Mouse (Mus musculus): Measurements from ENCODE around the gene Ccdc84.
"Not testable (repeated sequence)": the region's sequence is repeated elsewhere in the genome, so short reads cannot be mapped to it uniquely, and the experiment has no call there.

DNA sequence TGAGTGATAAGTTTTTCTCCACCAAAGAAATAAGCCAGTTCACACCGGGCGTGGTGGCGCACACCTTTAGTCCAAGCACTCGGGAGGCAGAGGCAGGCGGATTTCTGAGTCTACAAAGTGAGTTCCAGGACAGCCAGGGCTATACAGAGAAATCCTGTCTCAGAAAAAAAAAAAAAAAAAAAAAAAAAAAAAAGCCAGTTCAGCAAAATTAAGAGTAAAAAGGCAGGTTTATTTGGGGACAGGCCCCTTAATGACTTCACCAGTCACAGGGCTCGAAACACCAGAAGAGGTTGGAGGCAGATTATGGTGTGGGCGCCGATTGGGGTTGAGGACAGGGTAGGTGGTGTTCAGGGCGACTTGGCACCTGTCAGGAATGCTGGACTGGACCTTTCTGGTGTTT is 1.4 kb upstream of the Ccdc84 start:
- TF ChIP-seq CTCF (IDR thresholded peaks at IDR 0.05; ENCODE audit: borderline replicate concordance, control insufficient read depth, extremely low read depth, insufficient read depth, low read length, poor library complexity); POLR2A (IDR thresholded peaks at IDR 0.05; ENCODE audit: control insufficient read depth, extremely low read depth, insufficient read depth, low read length, poor library complexity): not testable (repeated sequence)
